Mouse (Mus musculus) kidney, adult 2 months (tissue): ENCODE results near the gene Wdr95.

Experiments used
- CTCF ChIP-seq: fragments of 200-500 bp; conservative IDR thresholded peaks from 2 replicates; pipeline ENCODE4 v1.5.1; 2011; ENCODE audit warnings: low read depth, mild to moderate bottlenecking, control low read depth, low read length, moderate library complexity, mixed read lengths; ENCODE audit not compliant: insufficient read depth, insufficient read length
- POLR2A ChIP-seq: fragments of 200-500 bp; IDR thresholded peaks from one replicate; pipeline ENCODE4 v1.6.1; 2011; ENCODE audit warnings: low read depth, low read length, control low read depth

GRCm38 (mm10) chr5:149508094-149509029 is 20.1 kb upstream of the Wdr95 start:
- TF ChIP-seq CTCF: no peak
- no peak for TF ChIP-seq POLR2A
